Mouse (Mus musculus): ENCODE data around the gene Mta2.
A peak's percentile ranks its signal among the peaks of the same experiment; 100 is the strongest.
"Not testable (repeated sequence)": the region's sequence is repeated elsewhere in the genome, so short reads cannot be mapped to it uniquely, and the experiment has no call there.

Mta2 gene

GRCm38 (mm10) chr19:8967373-8967743, 25.7 kb downstream of the Mta2 start:
- DNase-seq (ENCODE audit: low spot score), result no peak

- no peak for DNase-seq (ENCODE audit: low spot score)
Observed at GRCm38 (mm10) chr19:8967893-8968292, 26.2 kb downstream of the Mta2 start.

GRCm38 (mm10) chr19:8972491-8972890, 30.8 kb downstream of the Mta2 start:
- not testable (repeated sequence) for DNase-seq (ENCODE audit: low spot score)

GRCm38 (mm10) chr19:8974638-8975037, 33.0 kb downstream of the Mta2 start:
- DNase-seq (ENCODE audit: low spot score), result no peak

- DNase-seq (ENCODE audit: low spot score), result no peak
Observed at GRCm38 (mm10) chr19:8975491-8975890, 33.8 kb downstream of the Mta2 start.

- no peak for DNase-seq (ENCODE audit: low spot score)
Observed at GRCm38 (mm10) chr19:8976535-8976934, 34.9 kb downstream of the Mta2 start.

- DNase-seq (ENCODE audit: low spot score), result no peak
Observed at GRCm38 (mm10) chr19:8980771-8981170, 39.1 kb downstream of the Mta2 start.

GRCm38 (mm10) chr19:8981450-8982168, 39.9 kb downstream of the Mta2 start:
- no peak for DNase-seq (ENCODE audit: low spot score)

- DNase-seq (ENCODE audit: low spot score), result no peak
Observed at GRCm38 (mm10) chr19:8982303-8983149, 40.9 kb downstream of the Mta2 start.

GRCm38 (mm10) chr19:8983150-8983650, 41.5 kb downstream of the Mta2 start:
- DNase-seq (ENCODE audit: low spot score), result no peak

GRCm38 (mm10) chr19:8984255-8984868, 42.7 kb downstream of the Mta2 start:
- peak; percentile 79 for DNase-seq (ENCODE audit: low spot score)

GRCm38 (mm10) chr19:8985891-8986290, 44.2 kb downstream of the Mta2 start:
- no peak for DNase-seq (ENCODE audit: low spot score)

GRCm38 (mm10) chr19:8987816-8988215, 46.1 kb downstream of the Mta2 start:
- no peak for DNase-seq (ENCODE audit: low spot score)

- DNase-seq (ENCODE audit: low spot score), result no peak
Observed at GRCm38 (mm10) chr19:8988346-8989065, 46.8 kb downstream of the Mta2 start.

- DNase-seq (ENCODE audit: low spot score), result peak; percentile 82
Observed at GRCm38 (mm10) chr19:8989066-8989566, 47.4 kb downstream of the Mta2 start, which contains the start of gene Ahnak. Gene Ahnak, plus strand, starts transcription at chr19:8989284.

- DNase-seq (ENCODE audit: low spot score), result peak; percentile 91
Observed at GRCm38 (mm10) chr19:8989567-8990431, 48.1 kb downstream of the Mta2 start.

- DNase-seq (ENCODE audit: low spot score), result no peak
Observed at GRCm38 (mm10) chr19:8990432-8991102, 48.9 kb downstream of the Mta2 start.

- DNase-seq (ENCODE audit: low spot score), result no peak
Observed at GRCm38 (mm10) chr19:8991245-8991870, 49.7 kb downstream of the Mta2 start.

- DNase-seq (ENCODE audit: low spot score), result peak; percentile 67
Observed at GRCm38 (mm10) chr19:8991871-8992735, 50.4 kb downstream of the Mta2 start.
